Mouse (Mus musculus): ENCODE results near the gene Gm10184.

DNA sequence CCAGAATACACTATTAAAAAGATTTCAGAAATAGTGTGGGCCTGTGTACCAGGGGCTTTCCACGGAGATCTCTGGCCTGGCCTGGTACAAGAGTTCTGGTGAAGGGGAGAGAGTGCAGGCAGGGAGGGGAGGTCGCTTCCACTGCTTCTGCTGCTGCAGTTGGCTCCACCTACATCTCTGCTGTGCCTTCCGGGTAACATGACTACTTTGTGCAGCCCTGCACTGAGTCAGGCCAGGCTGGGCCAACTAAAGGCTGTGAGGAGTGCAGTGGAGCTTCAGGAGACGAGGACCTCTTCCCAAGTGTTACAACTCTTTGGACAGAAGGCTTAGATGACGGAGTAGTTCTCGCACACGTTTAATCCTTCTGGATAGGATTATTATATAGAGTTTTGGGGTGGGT, 9.6 kb downstream of the Gm10184 start:
- no peak for TF ChIP-seq POLR2A (IDR thresholded peaks at IDR 0.05; ENCODE audit: low read depth, low read length)
- no peak for TF ChIP-seq CTCF (conservative IDR thresholded peaks at IDR 0.05; ENCODE audit: insufficient read depth, insufficient read length, low read depth, low read length)
